ENCODE assay signal across 14 mouse cellular contexts in genomic region chr5:62089538-62089937, GRCm38 (mm10).
"Had no signal": no experiment of that assay in that cellular context is flagged by ENCODE, and none has a peak within 500 bp of the region (broad histone marks: within the 10 kb centered on the region; RNA-seq: fewer than 3 reads in every experiment).

No protein-coding gene starts in this region.

- H3K4me3 ChIP-seq: lung, embryonic 15.5 days; megakaryocyte, embryonic 14.5 days; midbrain, embryonic 13.5 days; midbrain, embryonic 15.5 days; neural tube, embryonic 12.5 days had no signal

- H3K27ac ChIP-seq: lung, embryonic 15.5 days; macrophage; midbrain, embryonic 13.5 days; midbrain, embryonic 15.5 days; neural tube, embryonic 12.5 days had no signal

- DNase-seq: liver, postnatal 0 days; lung, adult 2 months; lung, postnatal 14 days; lung, postnatal 36 days; right cerebral cortex, postnatal 14 days; thymus, adult 2 months; thymus, postnatal 25 days; thymus, postnatal 4 days had no signal
